Mouse (Mus musculus) heart, postnatal 0 days (tissue): ENCODE results near the gene Dnah10.

Experiments used
- CTCF ChIP-seq: IDR thresholded peaks from 2 replicates; pipeline ENCODE4 v1.5.1; 2016; ENCODE audit warnings: antibody characterized with exemption, control low read depth, low read depth
- EP300 ChIP-seq: IDR thresholded peaks from 2 replicates; pipeline ENCODE4 v1.6.1; 2016; ENCODE audit warnings: antibody characterized with exemption, low read depth

DNA sequence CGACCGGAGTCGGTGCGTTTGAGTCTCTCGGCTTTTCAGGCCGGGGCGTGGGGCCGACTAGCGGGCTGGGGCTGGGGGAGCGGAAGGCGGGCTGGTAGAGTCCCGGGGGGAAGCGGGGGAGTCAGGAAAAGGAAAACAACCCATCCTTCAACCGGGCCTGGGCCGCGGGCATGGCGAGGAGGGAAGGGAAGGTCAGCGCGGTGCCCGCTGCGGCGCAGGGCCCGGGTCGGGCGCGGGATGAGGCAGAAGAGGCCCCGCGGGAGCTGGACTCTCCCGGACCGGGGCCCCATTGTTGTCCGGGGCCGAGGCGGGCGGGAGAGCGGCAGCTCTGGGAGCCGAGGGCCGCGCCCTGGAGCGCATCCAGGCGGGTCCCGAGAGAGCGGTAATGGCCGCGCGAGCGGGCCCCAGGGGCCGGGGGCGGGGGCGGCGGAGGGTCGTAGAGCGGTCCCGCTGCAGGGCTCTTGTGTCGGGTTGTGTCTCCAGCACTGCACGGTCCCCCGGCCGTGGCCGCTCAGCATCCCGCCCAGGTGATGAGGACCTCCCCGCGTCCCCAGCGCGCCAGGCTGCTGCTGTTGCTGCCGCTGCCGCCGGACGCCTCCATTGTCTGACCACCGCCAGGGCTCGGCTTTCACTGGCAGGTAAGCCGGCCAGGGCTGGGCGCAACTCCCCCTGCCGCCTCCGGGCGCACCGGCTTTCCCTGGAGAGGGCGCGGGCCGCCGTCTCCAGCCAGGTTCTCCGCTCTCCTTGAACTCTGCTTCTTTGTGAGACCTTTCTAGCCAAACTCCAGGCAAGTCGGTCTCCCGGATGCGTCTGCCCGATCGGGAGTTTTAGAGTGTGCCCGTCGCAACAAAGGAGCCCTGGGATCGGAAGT, 138.2 kb downstream of the Dnah10 start:
- TF ChIP-seq EP300: no peak
- no peak for TF ChIP-seq CTCF
